Mouse (Mus musculus) heart, postnatal 36 days (tissue): ENCODE data around the gene Fam240a. TPM values are rescaled to one million over a fixed set of nuclear protein-coding genes. Genes with fewer than 3 reads are reported as not detected.

Experiments used
- DNase-seq, 2 experiments: peaks; one replicate each; pipeline ENCODE4 v3.0.0; 2021 to 2022
- intact Hi-C: fragments of 180-260 bp; cut with DNase I; formaldehyde crosslinking; loops from one replicate; pipeline ENCODE4 v1.15.1; 2025
- total RNA-seq, 2 experiments: library from RNA; stranded (reverse); gene quantifications; 2 replicates each; pipeline ENCODE4 v1.2.3; 2021

Gene Fam240a
- total RNA-seq, 2 experiments from 2014 or later = not detected

GRCm38 (mm10) chr9:110899451-110900008 lies 17.1 kb downstream of the Fam240a start:
- intact Hi-C loops = no loop called here
- no peak for DNase-seq

- DNase-seq = no peak
- intact Hi-C loops = no loop called here
Measured at GRCm38 (mm10) chr9:110896595-110896994, 20.1 kb downstream of the Fam240a start.

GRCm38 (mm10) chr9:110895994-110896393 lies 20.7 kb downstream of the Fam240a start:
- intact Hi-C loops = no loop called here
- DNase-seq = no peak

- intact Hi-C loops = no loop called here
- no peak for DNase-seq
Measured at GRCm38 (mm10) chr9:110895507-110895906, 21.2 kb downstream of the Fam240a start.

- intact Hi-C loops = no loop called here
- no peak for DNase-seq
Measured at GRCm38 (mm10) chr9:110893429-110893828, 23.2 kb downstream of the Fam240a start.

GRCm38 (mm10) chr9:110892552-110892951 lies 24.1 kb downstream of the Fam240a start:
- intact Hi-C loops = no loop called here
- no peak for DNase-seq

GRCm38 (mm10) chr9:110891077-110891828 lies 25.4 kb downstream of the Fam240a start:
- intact Hi-C loops = no loop called here

GRCm38 (mm10) chr9:110890026-110890783 lies 26.5 kb downstream of the Fam240a start:
- intact Hi-C loops = no loop called here
- DNase-seq = no peak

More at GRCm38 (mm10) chr9:110891077-110891828, 25.4 kb downstream of the Fam240a start:
- DNase-seq = no peak

- DNase-seq = no peak
- intact Hi-C loops = no loop called here
Measured at GRCm38 (mm10) chr9:110888935-110889334, 27.7 kb downstream of the Fam240a start.

- intact Hi-C loops = no loop called here
- DNase-seq = no peak
Measured at GRCm38 (mm10) chr9:110887388-110888303, 29.0 kb downstream of the Fam240a start.

- DNase-seq = peak; percentile 46 to 53
- intact Hi-C loops = loop anchor here (5.0 kb wide), 1 partner anchor 40 kb away; no protein-coding TSS in a partner anchor
Measured at GRCm38 (mm10) chr9:110881953-110882352, 34.7 kb downstream of the Fam240a start.

- intact Hi-C loops = loop anchor here (5.0 kb wide), 1 partner anchor 42 kb away; no protein-coding TSS in a partner anchor
- peak in 1 of 2 experiments; percentile 32 for DNase-seq
Measured at GRCm38 (mm10) chr9:110880772-110881171, 35.9 kb downstream of the Fam240a start.

- intact Hi-C loops = loop anchor here (5.0 kb wide), 2 partner anchors 42 to 343 kb away; no protein-coding TSS in a partner anchor
- peak; percentile 83 for DNase-seq
Measured at GRCm38 (mm10) chr9:110879998-110880561, 36.6 kb downstream of the Fam240a start, which contains the start of gene Tmie. Gene Tmie, minus strand, starts transcription at chr9:110880113.

GRCm38 (mm10) chr9:110879191-110879920 lies 37.3 kb downstream of the Fam240a start, which contains the start of gene Als2cl:
Gene Als2cl, plus strand, starts transcription at chr9:110879870.
- DNase-seq = peak in 1 of 2 experiments; percentile 39
- intact Hi-C loops = loop anchor here (5.0 kb wide), 1 partner anchor 342 kb away; no protein-coding TSS in a partner anchor

GRCm38 (mm10) chr9:110877888-110878287 lies 38.8 kb downstream of the Fam240a start:
- peak; percentile 78 to 81 for DNase-seq
- intact Hi-C loops = loop anchor here (5.0 kb wide), 1 partner anchor 341 kb away; no protein-coding TSS in a partner anchor

GRCm38 (mm10) chr9:110877353-110877752 lies 39.3 kb downstream of the Fam240a start:
- DNase-seq = no peak
- intact Hi-C loops = loop anchor here (5.0 kb wide), 1 partner anchor 340 kb away; no protein-coding TSS in a partner anchor

- intact Hi-C loops = loop anchor here (5.0 kb wide), 1 partner anchor 338 kb away; no protein-coding TSS in a partner anchor
- no peak for DNase-seq
Measured at GRCm38 (mm10) chr9:110875288-110875695, 41.4 kb downstream of the Fam240a start.

- DNase-seq = no peak
- intact Hi-C loops = loop anchor here (5.0 kb wide), 2 partner anchors 337 to 462 kb away; no protein-coding TSS in a partner anchor
Measured at GRCm38 (mm10) chr9:110874660-110875191, 41.9 kb downstream of the Fam240a start.
